Mouse (Mus musculus): ENCODE measurements around the gene Trmt112.
"Not testable (repeated sequence)": the region's sequence is repeated elsewhere in the genome, so short reads cannot be mapped to it uniquely, and the experiment has no call there.

Gene Trmt112

DNA sequence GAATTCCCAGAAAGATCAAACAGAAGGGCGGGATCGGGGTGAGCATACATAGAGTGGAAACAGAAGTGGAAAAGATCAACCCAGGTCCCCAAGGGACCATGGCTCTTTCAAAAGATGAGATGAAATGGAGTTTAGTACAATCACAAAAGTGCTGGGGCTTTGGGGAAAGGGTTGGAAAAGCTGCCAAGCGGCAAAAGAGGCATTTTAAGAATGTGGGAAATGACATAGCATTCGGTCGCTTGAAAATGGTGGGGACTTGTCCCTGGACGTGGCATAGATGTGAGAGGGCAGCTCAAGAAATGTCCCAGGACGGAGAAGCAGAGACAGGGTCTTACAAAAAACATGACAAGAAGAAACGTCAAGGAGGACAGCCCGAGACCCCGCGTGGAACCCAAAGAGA lies 477 bp upstream of the Trmt112 start:
- DNase-seq (ENCODE audit: low read depth, low spot score), result no peak

DNA sequence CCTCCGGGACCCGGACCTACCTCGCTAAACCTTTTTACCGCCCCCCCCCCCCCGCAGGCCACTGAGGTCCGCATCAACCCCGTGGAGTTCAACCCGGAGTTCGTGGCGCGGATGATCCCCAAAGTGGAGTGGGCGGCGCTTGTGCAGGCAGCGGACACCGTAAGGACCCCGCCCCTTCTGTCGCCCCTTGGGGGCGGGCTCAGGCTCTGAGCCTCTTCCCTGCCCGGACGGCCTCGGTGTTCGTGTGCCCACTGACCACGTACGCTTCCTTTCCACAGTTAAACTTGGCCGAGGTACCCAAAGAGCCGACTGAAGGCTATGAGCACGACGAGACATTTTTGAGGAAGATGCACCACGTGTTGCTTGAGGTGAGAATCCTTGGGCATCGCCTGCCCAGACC lies 808 bp downstream of the Trmt112 start:
- DNase-seq (ENCODE audit: low read depth, low spot score), result not testable (repeated sequence)

DNA sequence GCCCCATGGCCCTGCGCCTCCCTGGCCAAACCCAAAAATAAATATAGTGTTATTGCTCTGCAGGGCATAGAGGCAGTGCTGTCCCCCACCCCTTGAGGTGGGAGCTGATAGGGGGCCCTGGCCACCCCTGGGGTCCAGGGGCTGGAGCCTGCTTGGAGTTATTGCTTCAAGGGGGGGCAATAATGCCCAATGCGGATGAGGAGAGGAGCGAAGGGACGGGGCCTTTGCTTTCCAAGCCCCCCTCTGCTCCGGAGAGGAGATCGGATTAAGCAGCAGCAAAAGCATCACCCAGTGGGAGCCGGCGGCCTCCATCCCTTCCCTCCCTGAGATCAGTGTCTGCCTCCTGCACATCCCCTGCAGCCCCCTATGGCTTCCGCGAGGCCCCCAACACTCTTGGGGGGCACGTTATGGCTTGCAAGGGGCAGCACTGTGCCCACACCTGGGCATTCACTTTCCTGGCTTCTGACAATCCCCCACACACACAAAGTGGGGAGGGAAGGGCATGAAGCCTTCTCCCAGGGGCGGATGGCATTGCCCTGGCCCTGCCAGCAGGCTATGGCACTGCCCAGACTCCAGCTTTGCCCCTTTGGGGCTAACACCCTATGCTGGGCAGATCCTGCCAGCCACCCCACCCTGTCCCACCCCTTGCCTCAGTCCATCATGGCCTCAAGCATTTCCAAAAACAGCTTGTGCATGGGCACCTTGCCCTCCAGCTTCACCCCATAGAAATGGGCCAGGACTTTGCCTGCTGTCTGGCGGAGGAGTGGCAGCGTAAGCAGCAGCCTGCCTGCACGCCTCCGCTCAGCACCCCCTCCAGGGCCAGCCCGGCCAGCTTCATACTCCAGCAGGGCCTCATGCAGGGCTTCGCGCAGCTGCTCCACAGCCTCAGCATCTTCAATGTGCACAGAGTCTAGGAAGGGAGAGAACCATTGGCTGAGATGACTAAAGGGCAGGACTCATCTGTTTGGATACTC lies 1.9 kb downstream of the Trmt112 start:
- DNase-seq (ENCODE audit: low read depth, low spot score), result no peak

DNA sequence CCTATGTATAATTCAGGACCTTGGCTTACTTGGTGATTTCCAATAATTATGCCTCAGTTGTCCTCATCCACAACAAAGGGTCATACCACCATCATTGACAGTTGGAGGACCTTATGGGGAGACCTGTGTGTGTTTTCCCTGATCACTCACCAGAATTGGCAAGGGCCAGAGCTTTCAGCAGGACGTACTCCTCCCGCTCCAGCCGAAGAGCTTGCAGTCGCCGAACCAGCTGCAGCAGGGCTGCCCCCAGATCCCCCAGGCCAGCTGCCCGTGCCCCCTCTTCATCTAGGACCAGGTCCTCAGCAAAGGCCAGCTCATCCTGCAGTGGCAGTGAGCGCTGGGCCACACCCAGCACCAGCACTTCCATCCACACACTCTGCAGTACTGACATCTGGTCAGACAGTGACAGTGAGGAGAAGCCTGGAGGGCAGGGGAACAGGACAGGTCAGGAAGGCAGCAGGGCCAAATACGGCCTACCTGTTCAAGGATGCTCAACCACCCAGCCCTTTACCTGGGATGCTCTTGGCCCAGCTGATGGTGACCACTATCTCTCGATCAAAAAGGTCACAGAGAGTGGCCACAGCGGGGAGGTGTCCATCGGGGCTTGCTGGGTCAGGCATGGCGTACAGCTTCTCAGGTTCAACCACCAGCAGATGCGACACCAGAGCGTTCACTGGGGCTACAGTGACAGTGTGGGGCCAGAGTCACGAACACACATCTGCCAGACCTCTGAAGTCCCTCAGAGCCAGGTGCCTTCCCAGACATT lies 2.9 kb downstream of the Trmt112 start:
- no peak for DNase-seq (ENCODE audit: low read depth, low spot score)

DNA sequence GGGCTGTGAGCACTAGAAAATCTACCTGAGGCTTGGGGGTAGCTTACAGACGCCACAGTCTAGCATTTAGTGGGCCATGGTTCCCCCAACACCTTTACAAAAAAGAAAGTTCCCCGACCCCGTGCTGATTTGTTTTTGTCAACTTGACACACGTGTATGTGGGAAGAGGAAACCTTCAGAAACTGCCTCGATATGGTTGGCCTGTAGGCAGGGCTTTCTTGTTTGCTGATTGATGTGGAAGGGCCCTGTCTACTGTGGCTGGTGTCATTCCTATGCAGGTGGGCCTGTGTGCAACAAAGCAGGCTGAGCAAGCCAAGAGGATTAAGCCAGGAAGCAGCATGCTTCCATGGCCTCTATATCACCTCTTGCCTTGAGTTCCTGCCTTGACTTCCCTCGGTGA lies 3.5 kb downstream of the Trmt112 start:
- DNase-seq (ENCODE audit: low read depth, low spot score), result no peak

DNA sequence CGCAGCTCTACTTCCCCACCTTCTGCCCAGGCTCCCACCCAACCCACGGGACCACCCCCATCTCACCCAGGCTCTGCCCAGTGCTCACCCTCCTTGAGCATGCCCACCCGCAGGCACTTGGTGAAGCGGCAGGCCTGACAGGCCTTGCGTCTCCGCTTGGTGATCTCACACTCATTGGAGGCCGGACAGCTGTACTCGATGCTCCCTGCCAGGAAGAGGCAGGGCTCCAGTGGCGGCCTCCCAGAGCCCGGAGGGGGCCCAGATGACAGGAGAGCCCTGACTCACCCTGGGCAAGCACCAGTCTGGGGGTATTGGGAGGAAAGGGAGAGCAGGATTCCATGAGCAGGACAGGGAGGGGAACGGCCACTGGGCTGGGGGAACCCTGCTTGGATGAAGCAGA lies 4.5 kb downstream of the Trmt112 start:
- DNase-seq (ENCODE audit: low read depth, low spot score), result no peak

DNA sequence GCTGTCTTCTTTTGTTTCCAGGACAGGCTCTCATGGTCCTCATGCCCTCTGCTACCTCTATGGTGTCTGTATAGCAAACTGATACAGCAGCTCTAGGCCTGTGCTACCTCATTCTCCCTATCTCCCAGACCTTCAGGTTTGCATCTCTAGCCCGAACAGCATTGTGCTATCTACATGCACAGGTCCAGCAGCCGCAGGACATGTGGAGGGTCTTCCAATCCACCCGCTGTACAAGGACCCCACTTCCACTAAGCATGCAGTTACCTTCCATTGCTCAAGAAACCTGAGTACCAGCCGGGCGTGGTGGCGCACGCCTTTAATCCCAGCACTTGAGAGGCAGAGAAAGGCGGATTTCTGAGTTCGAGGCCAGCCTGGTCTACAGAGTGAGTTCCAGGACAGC lies 5.0 kb downstream of the Trmt112 start:
- DNase-seq (ENCODE audit: low read depth, low spot score), result no peak

DNA sequence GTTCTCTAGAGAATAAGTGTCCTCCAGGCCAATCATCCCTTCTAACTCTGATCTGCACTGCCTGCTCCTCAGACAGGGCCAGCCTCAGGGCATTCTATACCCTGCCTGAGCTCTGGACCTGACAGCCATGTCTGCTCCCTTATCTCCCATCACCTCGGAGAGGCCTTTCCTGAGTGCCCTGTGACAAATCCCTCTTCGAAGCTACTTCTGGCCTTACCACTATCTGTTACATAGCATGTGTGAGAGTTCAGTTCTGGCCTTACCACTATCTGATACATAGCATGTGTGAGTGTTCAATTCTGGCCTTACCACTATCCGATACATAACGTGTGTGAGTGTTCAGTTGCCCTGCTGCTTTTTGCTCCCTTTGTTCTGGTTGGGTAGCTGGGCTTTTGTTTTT lies 5.8 kb downstream of the Trmt112 start:
- DNase-seq (ENCODE audit: low read depth, low spot score), result no peak

DNA sequence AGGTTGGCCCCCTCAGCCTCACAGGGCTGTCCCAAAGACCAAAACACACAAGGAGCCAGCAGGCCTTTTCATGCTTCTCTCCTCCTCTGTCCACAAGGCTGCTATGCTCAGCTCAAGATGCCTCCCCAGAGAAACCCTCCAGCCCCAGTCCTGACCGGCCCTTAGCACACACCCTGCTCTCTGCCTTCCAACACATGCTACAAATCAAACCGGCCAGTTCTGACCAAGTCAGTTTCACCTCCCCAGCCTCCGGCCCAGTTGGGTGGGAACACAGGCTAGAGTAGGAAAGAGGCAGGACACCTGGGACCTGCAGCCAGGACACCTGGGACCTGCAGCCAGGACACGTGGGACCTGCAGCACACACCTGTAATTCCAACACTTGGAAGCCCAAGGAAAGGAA lies 7.0 kb downstream of the Trmt112 start:
- DNase-seq (ENCODE audit: low read depth, low spot score), result no peak

DNA sequence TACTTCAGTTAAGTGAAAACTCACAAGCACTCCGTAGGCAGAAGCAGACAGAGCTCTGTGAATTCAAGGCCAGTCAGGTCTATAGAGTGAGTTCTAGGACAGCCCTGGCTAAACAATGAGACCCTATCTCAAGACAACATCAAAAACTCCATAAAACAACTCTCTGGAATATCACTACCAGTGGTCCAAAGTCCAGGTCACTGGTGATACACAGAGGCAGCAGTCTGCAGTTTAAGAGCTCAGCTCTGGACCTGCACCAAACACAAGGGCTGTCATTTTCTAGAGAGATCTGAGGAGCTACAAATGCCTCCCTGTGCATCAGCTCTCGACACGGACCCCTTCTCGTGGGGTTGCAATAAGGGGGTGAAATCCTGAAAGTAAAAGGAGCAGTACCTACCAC lies 8.8 kb downstream of the Trmt112 start:
- DNase-seq (ENCODE audit: low read depth, low spot score), result no peak

DNA sequence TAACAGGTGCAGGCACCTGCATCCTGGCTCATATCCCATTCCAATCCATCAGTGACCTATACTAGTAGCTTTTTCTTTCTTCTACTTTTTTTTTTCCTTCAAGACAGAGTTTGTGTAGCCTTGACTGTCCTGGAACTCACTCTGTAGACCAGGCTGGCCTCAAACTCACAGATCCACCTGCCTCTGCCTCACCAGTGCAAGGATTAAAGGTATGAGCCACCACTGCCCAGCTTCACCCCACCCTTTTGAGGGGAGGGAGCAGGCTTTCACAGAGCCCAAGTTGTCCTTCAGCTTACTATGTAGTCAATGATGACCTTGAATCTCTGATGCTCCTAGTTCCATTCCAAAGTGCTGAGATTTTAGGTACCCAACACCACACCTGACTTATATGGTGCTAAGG lies 9.9 kb downstream of the Trmt112 start:
- no peak for DNase-seq (ENCODE audit: low read depth, low spot score)

DNA sequence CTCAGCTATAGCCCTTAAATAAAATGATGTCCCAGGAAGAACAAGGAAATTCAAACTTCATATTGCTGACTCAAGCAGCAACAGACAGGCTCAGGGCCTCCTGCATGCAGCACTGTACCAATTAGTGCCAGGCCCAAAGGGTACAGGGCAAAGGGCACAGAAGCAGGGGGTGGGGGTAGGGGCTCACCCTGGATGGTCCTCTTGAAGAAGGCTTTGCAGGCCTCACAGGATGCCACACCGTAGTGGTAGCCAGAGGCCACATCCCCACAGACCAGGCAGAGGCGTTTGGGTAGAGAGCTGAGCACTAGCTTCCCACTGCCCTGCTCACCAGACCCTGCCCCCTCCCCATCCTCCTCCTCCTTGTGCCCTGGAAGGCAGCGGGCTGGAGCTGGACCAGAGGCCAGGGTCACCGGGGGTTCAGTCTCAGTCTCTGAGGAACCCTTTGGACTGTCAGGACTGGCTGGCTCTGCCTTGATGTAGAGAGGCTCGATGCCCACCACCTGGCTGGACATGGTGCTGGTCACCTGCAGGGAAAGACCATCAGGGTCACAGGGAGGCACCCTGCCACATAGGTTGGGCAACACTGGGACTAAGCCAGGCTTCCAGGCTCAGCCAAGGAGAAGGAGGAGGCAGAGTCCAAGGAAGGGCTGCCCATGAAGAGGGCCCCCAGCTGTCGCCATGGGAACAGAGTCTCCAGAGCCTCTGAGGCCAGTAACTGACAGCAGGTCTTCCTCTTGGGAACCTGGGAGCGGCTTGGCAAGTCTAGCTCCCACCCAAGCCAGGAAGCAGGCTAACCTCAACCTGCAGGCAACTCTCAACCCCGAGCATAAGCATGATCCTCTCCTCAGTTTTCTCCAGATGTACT lies 10.6 kb downstream of the Trmt112 start:
- DNase-seq (ENCODE audit: low read depth, low spot score), result no peak

DNA sequence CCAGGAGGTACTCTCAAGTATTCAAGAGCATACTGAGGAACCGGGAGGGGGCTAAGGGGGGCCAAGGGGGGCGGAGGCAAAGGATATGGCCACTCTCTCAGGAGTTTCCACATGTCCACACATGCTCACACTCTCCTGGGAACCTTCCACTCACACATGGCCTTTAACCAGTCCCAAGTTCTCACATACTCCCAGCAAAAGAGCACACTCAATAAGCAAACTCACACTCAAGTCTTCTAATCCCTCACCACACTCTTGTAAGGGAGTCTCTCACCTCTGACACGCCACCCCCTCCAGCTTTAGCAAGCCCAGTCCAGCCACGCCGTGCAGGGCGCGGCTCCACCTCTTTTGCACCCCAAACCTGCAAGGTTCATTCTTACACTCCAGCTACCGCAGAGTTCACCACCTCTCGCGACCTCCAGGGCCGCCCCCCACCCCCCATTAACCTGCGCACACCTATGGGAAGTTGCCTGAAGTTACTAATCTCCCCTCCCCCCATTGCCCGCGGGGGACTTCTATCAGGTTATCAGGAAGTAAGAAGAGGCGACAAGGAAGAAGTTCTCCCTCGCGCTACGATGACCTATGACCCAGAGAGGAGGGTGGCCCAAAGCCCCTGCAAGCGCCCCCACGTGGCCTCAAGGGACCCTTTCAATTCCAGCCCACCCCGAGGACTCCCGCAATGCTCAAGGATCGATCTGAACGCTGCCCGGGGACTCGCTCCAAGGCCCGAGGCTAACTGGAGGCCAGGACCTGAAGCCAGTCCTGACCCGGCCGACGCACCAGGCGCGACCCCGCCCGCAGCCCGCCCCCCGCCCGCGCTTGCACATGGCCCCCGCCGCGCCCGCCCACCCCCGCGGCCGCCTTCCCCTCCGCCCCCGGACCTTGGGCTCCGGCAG lies 11.5 kb downstream of the Trmt112 start:
- DNase-seq (ENCODE audit: low read depth, low spot score), result no peak

DNA sequence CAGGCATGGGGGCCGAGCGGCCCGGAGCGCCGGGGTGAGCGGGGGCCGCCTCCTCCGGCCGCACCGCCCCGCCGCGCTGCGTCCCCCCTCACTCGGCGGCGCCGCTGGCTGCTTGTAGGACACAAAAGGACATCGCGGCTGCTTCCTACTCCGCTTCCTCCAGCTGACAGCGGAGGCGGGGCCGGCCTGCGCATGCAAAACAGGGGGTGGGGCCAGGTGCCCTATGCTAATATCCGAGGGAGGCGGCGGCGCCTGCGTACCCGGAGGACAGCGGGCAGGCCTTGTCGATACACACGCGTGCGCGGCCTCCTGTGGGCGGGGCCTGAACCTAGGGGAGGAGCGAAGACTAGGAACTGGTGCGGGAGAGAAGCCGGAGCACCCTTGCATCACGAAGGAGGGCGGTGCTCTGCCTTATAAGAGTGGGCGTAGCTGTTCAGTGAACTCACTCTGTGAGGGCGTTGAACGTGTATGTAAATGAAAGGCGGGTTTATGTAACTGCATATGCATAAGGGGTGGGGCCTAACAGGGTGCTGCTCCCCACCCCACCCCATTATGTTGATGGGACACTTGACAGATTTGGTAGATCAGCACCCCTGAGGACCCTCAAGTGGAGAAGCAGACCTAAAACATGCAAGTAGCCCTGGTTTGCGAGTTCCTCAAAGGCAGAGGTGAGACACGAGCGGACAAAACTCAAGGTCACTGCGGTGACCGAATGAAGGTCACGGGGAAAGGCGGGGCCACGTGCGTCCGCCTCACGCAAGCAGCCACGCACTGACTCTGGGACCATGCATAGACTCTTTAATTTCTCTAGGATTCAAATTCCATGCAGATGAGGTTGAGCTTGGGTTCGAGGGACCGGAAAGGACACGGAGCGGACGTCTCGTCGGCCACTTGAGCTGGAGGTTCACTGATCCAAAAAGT lies 12.4 kb downstream of the Trmt112 start, which contains the start of gene Esrra:
Esrra (minus strand) TSS at position 167 of the 921 bp plus-strand sequence.
- DNase-seq (ENCODE audit: low read depth, low spot score), result peak; percentile 96

DNA sequence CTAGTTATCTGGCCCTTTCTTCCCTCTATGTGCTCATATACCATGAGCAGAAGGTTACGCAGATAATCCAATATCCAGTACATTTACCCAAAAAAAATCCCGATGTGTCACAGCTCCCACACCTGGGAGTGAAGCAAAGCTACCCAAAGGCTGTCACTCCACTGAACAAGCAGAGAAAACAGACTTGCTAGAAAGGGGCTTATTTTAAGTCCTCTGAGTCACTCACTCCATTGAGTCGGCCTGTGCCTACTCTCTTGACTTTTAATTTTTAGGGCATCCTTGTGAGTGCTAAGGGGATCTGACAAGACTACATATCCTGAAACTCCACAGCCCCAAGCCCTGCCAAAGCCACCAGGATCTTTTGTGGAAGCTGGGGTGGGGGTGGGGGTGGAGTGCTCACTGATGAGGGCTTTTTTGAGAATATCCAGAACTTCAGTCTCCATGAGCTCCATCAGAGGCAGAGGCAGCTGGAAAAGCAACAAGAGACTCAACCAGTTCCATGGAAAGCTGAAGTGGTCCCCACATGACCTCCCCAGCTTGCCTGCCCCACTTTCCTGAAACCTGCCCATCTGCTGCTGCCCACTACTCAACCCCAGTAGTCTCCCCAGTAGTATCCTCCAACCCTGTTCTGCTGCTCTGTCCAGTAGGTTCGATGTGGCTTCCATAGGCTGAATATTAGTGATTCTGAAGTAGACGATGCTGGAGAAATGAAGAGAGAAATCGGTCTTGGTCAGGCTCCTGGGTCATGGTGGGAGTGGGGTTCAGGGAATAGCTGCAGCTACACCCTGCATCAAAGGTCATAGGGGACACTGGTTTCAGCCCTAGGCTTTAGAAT lies 13.6 kb downstream of the Trmt112 start:
- no peak for DNase-seq (ENCODE audit: low read depth, low spot score)

DNA sequence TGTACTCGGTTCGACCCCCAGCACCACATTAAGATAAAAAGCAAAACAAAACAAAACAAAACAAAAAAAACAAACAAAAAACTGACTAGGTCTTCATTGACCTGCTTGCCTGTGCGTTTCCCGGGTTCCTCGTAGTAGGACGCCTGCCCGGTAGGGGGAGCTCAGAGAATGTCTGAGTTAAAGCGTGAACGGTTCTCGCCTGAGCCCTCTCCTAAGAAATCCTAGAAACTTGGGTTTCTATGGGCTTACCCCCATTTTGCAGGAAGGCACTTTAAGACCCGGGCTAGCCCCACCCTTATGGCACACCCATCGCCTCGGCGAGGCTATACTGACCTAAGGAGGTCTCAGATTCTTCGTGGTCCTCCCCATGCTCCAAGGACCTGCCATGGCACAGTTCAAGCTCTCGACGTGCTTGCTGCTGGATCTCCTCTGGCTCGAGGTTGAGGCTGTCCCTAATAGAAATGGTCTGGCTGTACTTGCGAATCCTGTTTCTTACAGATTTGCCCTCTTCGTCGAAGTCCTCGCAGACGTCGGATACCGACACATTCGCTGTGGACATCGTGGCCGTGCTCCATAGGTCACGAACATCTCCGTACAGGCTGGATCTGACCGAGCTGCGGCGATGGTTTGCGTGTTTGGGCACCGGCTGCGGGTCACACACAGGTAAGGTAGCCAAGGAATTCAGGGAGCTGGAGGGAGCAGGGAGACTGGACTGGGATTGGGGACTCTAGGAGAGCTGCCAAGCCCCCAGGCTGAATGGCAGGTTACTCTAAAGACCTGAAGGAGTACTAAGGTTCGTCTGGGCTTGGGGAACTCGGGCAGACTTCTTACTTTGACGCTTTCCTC lies 15.2 kb downstream of the Trmt112 start:
- DNase-seq (ENCODE audit: low read depth, low spot score), result no peak

DNA sequence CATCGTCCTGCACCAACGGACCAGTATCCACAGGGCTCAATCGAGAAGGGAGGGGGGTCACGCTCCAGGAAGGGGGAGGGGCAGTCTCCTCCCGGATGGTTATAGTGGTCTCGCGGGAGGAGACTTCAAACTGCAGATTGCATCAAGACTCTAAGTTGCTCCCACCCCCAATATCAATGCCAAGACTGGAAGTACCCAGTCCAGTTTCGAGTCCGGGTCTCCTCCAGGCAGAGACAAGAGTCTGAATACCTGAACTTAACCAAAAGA lies 15.7 kb downstream of the Trmt112 start, which contains the start of gene Catsperz:
Catsperz (minus strand) TSS at position 74 of the 267 bp plus-strand sequence.
- DNase-seq (ENCODE audit: low read depth, low spot score), result no peak

Measured in retina, adult 2 months (tissue).